Mouse (Mus musculus) effector memory CD4-positive, alpha-beta T cell, adult 5 months (primary cell): Measurements from ENCODE around the gene Pold2. TPM values are rescaled to one million over a fixed set of nuclear protein-coding genes. Genes with fewer than 3 reads are reported as not detected.

Experiments used
- polyA plus RNA-seq: library from polyadenylated mRNA; unstranded; fragments of 100-300 nt; shearing (Covaris generic); gene quantifications from one replicate; pipeline ENCODE4 v1.2.1, GENCODE M21; 2017

The Pold2 gene
- 54.8 TPM for polyA plus RNA-seq

DNA sequence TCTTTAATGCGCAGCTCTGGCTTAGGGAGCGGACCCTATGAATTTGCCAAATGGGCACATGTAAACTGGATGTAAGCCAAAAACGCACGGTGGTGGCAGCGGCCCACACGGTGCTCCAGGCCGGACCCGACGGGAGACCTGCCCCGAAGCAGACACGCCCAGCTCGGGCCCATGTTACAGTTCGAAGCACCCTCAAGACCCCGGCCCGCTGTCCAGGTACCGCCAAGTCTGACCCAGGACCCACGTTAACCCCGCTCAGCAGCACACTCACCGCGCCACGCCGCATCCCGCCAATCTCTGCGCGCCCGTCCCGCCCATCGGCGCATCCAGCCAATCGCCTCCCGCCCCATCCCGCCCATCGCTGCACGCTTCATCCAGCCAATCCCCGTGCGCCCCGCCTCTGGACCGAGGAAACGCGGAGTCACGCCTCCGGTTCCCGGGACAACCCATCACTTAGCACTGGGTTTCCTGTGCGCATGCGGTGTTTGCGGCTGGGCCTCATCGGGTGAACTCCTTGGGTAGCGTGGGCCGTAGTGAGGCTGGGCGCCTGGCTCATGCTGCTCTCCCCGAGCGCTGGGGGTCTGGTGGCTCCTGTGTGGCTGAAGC, at the start of gene Pold2:
Pold2 (minus strand) TSS at position 372 of the 606 bp plus-strand sequence.

DNA sequence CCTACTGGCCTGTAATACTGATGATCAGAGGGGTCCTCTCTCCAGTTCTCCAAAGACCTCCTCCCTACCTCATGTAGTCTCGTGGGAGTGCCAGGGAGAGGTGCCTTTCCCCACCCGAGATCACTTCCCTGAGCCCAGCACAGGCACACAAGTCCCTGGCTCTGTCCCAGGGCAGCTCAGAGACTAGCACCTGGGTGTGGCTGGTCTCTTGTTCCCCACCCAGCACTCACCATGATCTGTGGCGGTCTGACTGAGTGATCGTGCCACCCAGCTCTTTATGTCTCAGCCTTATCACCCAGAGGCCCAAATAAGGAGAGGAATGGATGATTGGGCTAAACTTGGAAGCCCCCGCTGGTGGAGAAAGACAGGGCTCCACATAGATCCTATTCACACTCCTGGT, 20.4 kb upstream of the Pold2 start, which contains the start of gene Myl7:
Myl7 (minus strand) TSS at position 252 of the 400 bp plus-strand sequence.

DNA sequence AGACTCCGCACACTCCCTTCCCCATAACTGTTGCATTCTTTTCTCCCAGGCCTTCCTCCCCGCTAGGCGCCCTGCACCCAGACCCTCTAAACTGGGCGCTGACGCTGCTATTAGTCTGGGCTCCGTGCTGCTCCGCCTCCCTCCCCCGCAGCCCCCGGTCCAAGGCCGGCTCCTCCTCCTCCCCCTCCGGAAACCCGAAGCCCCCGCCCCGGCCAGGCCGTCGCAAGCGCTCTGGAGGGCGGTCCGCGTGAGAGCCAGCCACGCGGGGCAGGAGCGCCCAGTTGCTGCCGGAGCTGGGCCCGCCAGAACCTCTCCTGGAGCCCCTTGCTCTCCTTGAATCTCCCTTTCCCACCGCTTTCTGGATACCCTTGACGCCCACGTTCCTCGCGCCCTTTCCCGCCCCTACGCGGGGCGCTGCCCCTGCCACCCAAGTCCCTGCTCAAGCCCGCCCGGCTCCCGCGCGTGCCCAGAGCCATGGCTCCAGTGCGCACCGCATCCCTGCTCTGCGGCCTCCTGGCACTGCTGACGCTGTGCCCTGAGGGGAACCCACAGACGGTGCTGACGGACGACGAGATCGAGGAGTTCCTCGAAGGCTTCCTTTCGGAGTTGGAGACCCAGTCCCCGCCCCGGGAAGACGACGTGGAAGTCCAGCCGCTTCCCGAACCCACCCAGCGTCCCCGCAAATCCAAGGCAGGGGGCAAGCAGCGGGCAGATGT, 16.3 kb downstream of the Pold2 start, which contains the start of gene Aebp1:
Aebp1 (plus strand) TSS at position 270 of the 716 bp plus-strand sequence.

DNA sequence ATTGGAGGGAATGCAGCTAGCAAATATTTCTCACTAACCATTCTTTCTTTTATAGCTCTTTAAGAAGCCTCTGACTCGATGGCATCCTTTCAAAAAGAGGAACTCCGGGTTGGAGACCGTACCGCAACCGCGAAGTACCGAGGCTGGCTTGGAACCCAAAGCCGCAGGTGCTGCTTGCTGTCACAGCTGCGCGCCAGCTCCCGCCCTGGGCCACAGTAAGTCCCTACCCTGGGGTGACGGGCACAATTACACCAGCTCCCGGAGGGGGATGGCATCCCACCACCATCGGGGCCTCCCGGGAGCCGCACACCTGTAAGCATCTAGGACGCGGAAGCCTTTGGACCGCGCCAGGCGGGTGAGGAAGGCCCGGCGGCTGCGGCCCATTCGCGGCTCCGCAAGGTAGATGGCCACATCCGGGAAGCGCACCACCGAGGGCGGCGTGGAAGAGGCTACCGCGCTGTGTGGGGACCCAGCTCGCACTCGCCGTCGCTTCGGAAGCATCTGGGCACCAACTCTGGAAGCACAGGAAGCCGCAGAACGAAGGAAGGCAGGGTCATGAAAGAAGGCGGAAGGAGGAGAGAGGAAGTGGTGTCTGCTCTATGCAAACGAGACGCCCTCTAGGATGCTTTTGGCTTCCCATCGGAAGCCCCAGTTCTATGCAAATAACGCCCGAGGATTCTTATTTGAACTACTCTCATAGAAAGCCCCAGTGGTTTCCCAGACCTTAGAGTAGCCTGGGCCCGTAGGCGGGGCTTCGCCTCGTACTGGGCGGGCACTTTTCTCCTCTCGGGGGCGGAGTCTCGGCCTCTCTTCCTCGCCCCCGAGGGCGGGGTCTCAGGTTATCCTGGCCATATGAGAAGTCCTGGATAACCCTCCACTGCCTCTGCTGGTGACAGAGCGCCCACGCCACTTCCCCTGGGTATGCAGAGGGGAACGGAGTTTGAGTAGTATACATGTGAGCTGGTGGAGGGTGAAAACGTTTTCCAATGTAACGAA, 40.5 kb downstream of the Pold2 start, which contains the start of gene Polm:
Polm (minus strand) TSS at position 766 of the 996 bp plus-strand sequence.

Other genes starting within 250 kb of the Pold2 start
- 99.1 TPM for gene Mrps24, start 162.6 kb downstream of the Pold2 start, polyA plus RNA-seq
- gene Urgcp, start 115.9 kb downstream of the Pold2 start, polyA plus RNA-seq: 21.6 TPM
- gene Dbnl, start 89.8 kb downstream of the Pold2 start, polyA plus RNA-seq: 156 TPM
- gene Pgam2, start 74.6 kb downstream of the Pold2 start, polyA plus RNA-seq: 1.1 TPM
- 14.0 TPM for gene Polm, start 40.3 kb downstream of the Pold2 start, polyA plus RNA-seq
- gene Aebp1, start 16.3 kb downstream of the Pold2 start, polyA plus RNA-seq: 0.12 TPM
- not detected for gene Myl7, start 20.5 kb upstream of the Pold2 start, polyA plus RNA-seq
- gene Gck, start 71.8 kb upstream of the Pold2 start, polyA plus RNA-seq: not detected
- 30.5 TPM for gene Ykt6, start 77.4 kb upstream of the Pold2 start, polyA plus RNA-seq
- gene Camk2b, start 188.1 kb upstream of the Pold2 start, polyA plus RNA-seq: 4.8 TPM